Mouse (Mus musculus): ENCODE data around the gene Areg. TPM values are rescaled to one million over a fixed set of nuclear protein-coding genes. Genes with fewer than 3 reads are reported as not detected.
A peak's percentile ranks its signal among the peaks of the same experiment; 100 is the strongest.

Gene Areg
- total RNA-seq, 1 experiment, result 0.31 TPM

GRCm38 (mm10) chr5:91134961-91135360, 4.4 kb upstream of the Areg start:
- H3K9ac ChIP-seq (ENCODE audit: insufficient read depth, low read depth, low read length, poor library complexity, severe bottlenecking), result no peak overlapping the region
- in situ Hi-C loops (cut with MboI; ENCODE audit: low sequenced_read_pairs in 2 of 2, unreplicated experiment in 2 of 2), result no loop called here
- no peaks in the 10 kb centered on the region for H3K36me3 ChIP-seq (ENCODE audit: control insufficient read depth, insufficient read depth, low read length, poor library complexity, severe bottlenecking)
- no peaks in the 10 kb centered on the region for H3K4me1 ChIP-seq (ENCODE audit: control insufficient read depth in 2 of 2, insufficient read depth in 2 of 2, low read length in 2 of 2, poor library complexity in 1 of 2)
- no peak for TF ChIP-seq ZC3H11A (IDR thresholded peaks at IDR 0.05; ENCODE audit: borderline replicate concordance, low read depth, low read length)
- no peak for TF ChIP-seq MAFK (IDR thresholded peaks at IDR 0.05; ENCODE audit: insufficient read depth, low read depth, low read length)
- TF ChIP-seq ZNF384 (IDR thresholded peaks at IDR 0.05; ENCODE audit: low read depth, low read length), result no peak
- H3K4me3 ChIP-seq (ENCODE audit: insufficient read depth in 1 of 2, low read depth in 1 of 2, low read length in 2 of 2, poor library complexity in 1 of 2, severe bottlenecking in 1 of 2), result no peak overlapping the region
- no peak overlapping the region for H3K27ac ChIP-seq (ENCODE audit: insufficient read depth, low read depth, low read length, poor library complexity, severe bottlenecking)
- H3K9me3 ChIP-seq (ENCODE audit: control insufficient read depth, insufficient read depth, low read depth, low read length), result no peaks in the 10 kb centered on the region
- no peak for DNase-seq (ENCODE audit: low read depth, low spot score)

DNA sequence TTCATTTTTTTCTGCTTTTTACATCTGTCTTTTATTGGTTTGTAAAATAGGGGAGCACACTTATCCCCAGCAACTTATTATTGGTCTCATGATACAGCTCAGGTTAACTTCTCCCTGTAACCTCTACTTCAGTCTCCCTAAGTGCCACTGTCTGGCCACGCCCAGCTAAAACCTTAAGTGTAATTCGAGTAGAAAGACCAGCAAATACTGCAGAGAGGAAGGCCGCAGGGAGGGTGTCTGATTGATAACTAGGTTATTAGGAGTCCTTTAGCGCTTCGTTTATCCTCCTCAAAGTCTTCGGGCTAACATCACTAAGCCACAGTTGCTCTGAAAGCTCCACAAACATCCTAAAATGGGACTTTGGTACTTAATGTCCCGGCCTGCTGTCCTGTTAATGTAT, 429 bp upstream of the Areg start:
- Histone ChIP-seq H3K4me3 (ENCODE audit: insufficient read depth in 1 of 2, low read depth in 1 of 2, low read length in 2 of 2, poor library complexity in 1 of 2, severe bottlenecking in 1 of 2) (peak overlapping the region; percentile 49 to 67; a peak in 2 of 4 replicates), H3K4me1 (ENCODE audit: control insufficient read depth in 2 of 2, insufficient read depth in 2 of 2, low read length in 2 of 2, poor library complexity in 1 of 2) (no peaks in the 10 kb centered on the region), H3K9ac (ENCODE audit: insufficient read depth, low read depth, low read length, poor library complexity, severe bottlenecking) (no peak overlapping the region), H3K9me3 (ENCODE audit: control insufficient read depth, insufficient read depth, low read depth, low read length) (no peaks in the 10 kb centered on the region), H3K36me3 (ENCODE audit: control insufficient read depth, insufficient read depth, low read length, poor library complexity, severe bottlenecking) (no peaks in the 10 kb centered on the region), H3K27ac (ENCODE audit: insufficient read depth, low read depth, low read length, poor library complexity, severe bottlenecking) (no peak overlapping the region)
- DNase-seq (ENCODE audit: low read depth, low spot score), result peak; percentile 4
- in situ Hi-C loops (cut with MboI; ENCODE audit: low sequenced_read_pairs in 2 of 2, unreplicated experiment in 2 of 2), result no loop called here
- TF ChIP-seq ZC3H11A (IDR thresholded peaks at IDR 0.05; ENCODE audit: borderline replicate concordance, low read depth, low read length) (no peak), ZNF384 (IDR thresholded peaks at IDR 0.05; ENCODE audit: low read depth, low read length) (no peak), MAFK (IDR thresholded peaks at IDR 0.05; ENCODE audit: insufficient read depth, low read depth, low read length) (no peak), HCFC1 (IDR thresholded peaks at IDR 0.05; ENCODE audit: borderline replicate concordance, insufficient read depth, low read length) (no peak), CHD2 (IDR thresholded peaks at IDR 0.05; ENCODE audit: low read depth, low read length) (no peak)

DNA sequence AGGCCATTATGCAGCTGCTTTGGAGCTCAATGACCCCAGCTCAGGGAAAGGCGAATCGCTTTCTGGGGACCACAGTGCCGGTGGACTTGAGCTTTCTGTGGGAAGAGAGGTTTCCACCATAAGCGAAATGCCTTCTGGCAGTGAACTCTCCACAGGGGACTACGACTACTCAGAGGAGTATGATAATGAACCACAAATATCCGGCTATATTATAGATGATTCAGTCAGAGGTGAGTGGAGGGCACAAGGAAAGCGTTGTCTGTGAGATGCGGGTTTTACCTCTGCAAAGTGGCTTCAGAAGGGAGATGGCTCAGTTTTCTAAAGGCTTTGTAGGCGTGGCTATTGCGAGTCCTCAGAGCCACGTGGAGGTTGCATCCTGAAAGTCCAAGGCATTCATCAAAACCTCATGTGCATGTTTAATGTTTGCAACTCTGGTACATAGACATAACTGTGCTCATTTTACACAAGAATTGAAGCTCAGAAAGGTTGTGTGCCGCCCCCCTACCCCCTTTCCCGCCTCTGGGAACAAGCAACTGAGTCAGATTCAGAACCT, 1.6 kb downstream of the Areg start:
- H3K9ac ChIP-seq (ENCODE audit: insufficient read depth, low read depth, low read length, poor library complexity, severe bottlenecking), result no peak overlapping the region
- in situ Hi-C loops (cut with MboI; ENCODE audit: low sequenced_read_pairs in 2 of 2, unreplicated experiment in 2 of 2), result no loop called here
- no peak for TF ChIP-seq CHD2 (IDR thresholded peaks at IDR 0.05; ENCODE audit: low read depth, low read length)
- no peak for TF ChIP-seq ZC3H11A (IDR thresholded peaks at IDR 0.05; ENCODE audit: borderline replicate concordance, low read depth, low read length)
- no peak for TF ChIP-seq HCFC1 (IDR thresholded peaks at IDR 0.05; ENCODE audit: borderline replicate concordance, insufficient read depth, low read length)
- no peak for TF ChIP-seq MAFK (IDR thresholded peaks at IDR 0.05; ENCODE audit: insufficient read depth, low read depth, low read length)
- TF ChIP-seq ZNF384 (IDR thresholded peaks at IDR 0.05; ENCODE audit: low read depth, low read length), result no peak
- no peak overlapping the region for H3K4me3 ChIP-seq (ENCODE audit: insufficient read depth in 1 of 2, low read depth in 1 of 2, low read length in 2 of 2, poor library complexity in 1 of 2, severe bottlenecking in 1 of 2)
- H3K9me3 ChIP-seq (ENCODE audit: control insufficient read depth, insufficient read depth, low read depth, low read length), result no peaks in the 10 kb centered on the region
- no peaks in the 10 kb centered on the region for H3K4me1 ChIP-seq (ENCODE audit: control insufficient read depth in 2 of 2, insufficient read depth in 2 of 2, low read length in 2 of 2, poor library complexity in 1 of 2)
- H3K27ac ChIP-seq (ENCODE audit: insufficient read depth, low read depth, low read length, poor library complexity, severe bottlenecking), result no peak overlapping the region
- no peaks in the 10 kb centered on the region for H3K36me3 ChIP-seq (ENCODE audit: control insufficient read depth, insufficient read depth, low read length, poor library complexity, severe bottlenecking)
- DNase-seq (ENCODE audit: low read depth, low spot score), result no peak

DNA sequence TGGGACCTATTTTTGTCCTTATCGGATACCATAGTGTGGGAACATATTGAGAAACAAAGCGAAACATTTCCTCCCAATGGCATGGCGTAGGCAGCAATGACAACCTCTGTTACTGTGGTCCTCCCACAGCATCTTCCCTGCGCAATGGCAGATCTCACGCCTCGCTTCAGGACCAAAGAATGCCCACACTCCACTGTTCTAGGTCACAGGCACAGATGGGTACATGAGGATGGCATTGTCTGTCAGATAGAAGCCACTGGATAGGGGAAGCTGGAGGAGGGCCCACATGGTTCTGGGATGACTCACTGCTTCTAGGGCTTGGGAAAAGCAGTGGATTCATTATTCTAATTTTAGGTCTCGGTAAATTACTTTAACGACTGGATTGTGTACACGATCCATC, 5.6 kb downstream of the Areg start:
- no peak for TF ChIP-seq ZC3H11A (IDR thresholded peaks at IDR 0.05; ENCODE audit: borderline replicate concordance, low read depth, low read length)
- no peak for TF ChIP-seq ZNF384 (IDR thresholded peaks at IDR 0.05; ENCODE audit: low read depth, low read length)
- TF ChIP-seq MAFK (IDR thresholded peaks at IDR 0.05; ENCODE audit: insufficient read depth, low read depth, low read length), result no peak
- TF ChIP-seq HCFC1 (IDR thresholded peaks at IDR 0.05; ENCODE audit: borderline replicate concordance, insufficient read depth, low read length), result no peak
- TF ChIP-seq CHD2 (IDR thresholded peaks at IDR 0.05; ENCODE audit: low read depth, low read length), result no peak
- DNase-seq (ENCODE audit: low read depth, low spot score), result no peak
- in situ Hi-C loops (cut with MboI; ENCODE audit: low sequenced_read_pairs in 2 of 2, unreplicated experiment in 2 of 2), result no loop called here
- Histone ChIP-seq H3K4me1 (ENCODE audit: control insufficient read depth in 2 of 2, insufficient read depth in 2 of 2, low read length in 2 of 2, poor library complexity in 1 of 2) (no peaks in the 10 kb centered on the region), H3K9ac (ENCODE audit: insufficient read depth, low read depth, low read length, poor library complexity, severe bottlenecking) (no peak overlapping the region), H3K27ac (ENCODE audit: insufficient read depth, low read depth, low read length, poor library complexity, severe bottlenecking) (no peak overlapping the region), H3K4me3 (ENCODE audit: insufficient read depth in 1 of 2, low read depth in 1 of 2, low read length in 2 of 2, poor library complexity in 1 of 2, severe bottlenecking in 1 of 2) (no peak overlapping the region), H3K9me3 (ENCODE audit: control insufficient read depth, insufficient read depth, low read depth, low read length) (no peaks in the 10 kb centered on the region), H3K36me3 (ENCODE audit: control insufficient read depth, insufficient read depth, low read length, poor library complexity, severe bottlenecking) (no peaks in the 10 kb centered on the region)

GRCm38 (mm10) chr5:91147001-91147400, 7.6 kb downstream of the Areg start:
- no peak for DNase-seq (ENCODE audit: low read depth, low spot score)
- Histone ChIP-seq H3K27ac (ENCODE audit: insufficient read depth, low read depth, low read length, poor library complexity, severe bottlenecking) (no peak overlapping the region), H3K4me3 (ENCODE audit: insufficient read depth in 1 of 2, low read depth in 1 of 2, low read length in 2 of 2, poor library complexity in 1 of 2, severe bottlenecking in 1 of 2) (no peak overlapping the region), H3K9ac (ENCODE audit: insufficient read depth, low read depth, low read length, poor library complexity, severe bottlenecking) (no peak overlapping the region), H3K9me3 (ENCODE audit: control insufficient read depth, insufficient read depth, low read depth, low read length) (no peaks in the 10 kb centered on the region), H3K4me1 (ENCODE audit: control insufficient read depth in 2 of 2, insufficient read depth in 2 of 2, low read length in 2 of 2, poor library complexity in 1 of 2) (no peaks in the 10 kb centered on the region), H3K36me3 (ENCODE audit: control insufficient read depth, insufficient read depth, low read length, poor library complexity, severe bottlenecking) (no peaks in the 10 kb centered on the region)
- TF ChIP-seq ZC3H11A (IDR thresholded peaks at IDR 0.05; ENCODE audit: borderline replicate concordance, low read depth, low read length) (no peak), MAFK (IDR thresholded peaks at IDR 0.05; ENCODE audit: insufficient read depth, low read depth, low read length) (no peak)
- in situ Hi-C loops (cut with MboI; ENCODE audit: low sequenced_read_pairs in 2 of 2, unreplicated experiment in 2 of 2), result no loop called here

Measured in ES-E14 (cell line).